Mouse (Mus musculus) stomach, postnatal 0 days (tissue): ENCODE data around the gene Vmn1r197.

ENCODE experiments used
- CTCF ChIP-seq: IDR thresholded peaks from 2 replicates; pipeline ENCODE4 v1.5.1; 2016; ENCODE audit warnings: antibody characterized with exemption, low read depth, mild to moderate bottlenecking, moderate library complexity
- EP300 ChIP-seq: optimal IDR thresholded peaks from 2 replicates; pipeline ENCODE3; 2016; ENCODE audit warnings: antibody characterized with exemption

GRCm38 (mm10) chr13:22317366-22317765 lies 7.0 kb upstream of the Vmn1r197 start:
- TF ChIP-seq EP300, result no peak
- TF ChIP-seq CTCF, result no peak
